Mouse (Mus musculus): Measurements from ENCODE around the gene Osbpl9. TPM values are rescaled to one million over a fixed set of nuclear protein-coding genes. Genes with fewer than 3 reads are reported as not detected.

Osbpl9 gene
- 10 to 100 TPM; 48.3 to 54.0 TPM for total RNA-seq (2021)
- long read RNA-seq, transcript Osbpl9-218 (23 exons, 2,408 nt), result major isoform, 13 of 56 reads
- long read RNA-seq, transcript Osbpl9-219 (24 exons, 2,903 nt), result minor isoform, 10 of 56 reads
- long read RNA-seq, partial matches to known transcripts, result 11 of 56 reads
- long read RNA-seq, other reads (novel, unspliced or antisense), result 12 of 56 reads

- DNase-seq (ENCODE audit: low spot score in 2 of 2), result peak; percentile 95 to 99
These were observed at the start of gene Osbpl9 for GRCm38 (mm10) chr4:109201582-109202424. Gene Osbpl9 (minus strand): TSS chr4:109202272.

GRCm38 (mm10) chr4:109251605-109252004 is 49.5 kb upstream of the Osbpl9 start:
- DNase-seq (ENCODE audit: low spot score in 2 of 2), result peak in 1 of 2 experiments; percentile 41

- DNase-seq (ENCODE audit: low spot score in 2 of 2), result no peak
These were observed 43.0 kb upstream of the Osbpl9 start for GRCm38 (mm10) chr4:109245016-109245620.

DNA sequence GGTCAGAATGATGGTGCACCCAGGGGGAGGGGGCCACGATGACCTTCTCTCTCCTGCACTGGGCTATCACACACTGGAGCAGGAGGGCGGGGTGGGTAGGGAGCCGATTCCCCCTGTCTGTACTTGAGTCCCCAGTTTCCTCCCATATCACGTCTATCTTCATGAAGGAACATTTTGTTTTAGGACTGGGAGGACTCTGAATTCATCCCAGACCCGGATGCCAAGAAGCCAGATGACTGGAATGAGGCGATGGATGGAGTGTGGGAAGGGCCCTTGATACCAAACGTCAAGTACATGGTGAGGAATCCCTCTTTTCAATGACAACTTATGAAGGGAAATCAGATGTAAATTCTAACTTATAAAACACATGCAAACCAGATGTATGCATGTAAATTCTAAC is 42.4 kb upstream of the Osbpl9 start:
- no peak for DNase-seq (ENCODE audit: low spot score in 2 of 2)

DNA sequence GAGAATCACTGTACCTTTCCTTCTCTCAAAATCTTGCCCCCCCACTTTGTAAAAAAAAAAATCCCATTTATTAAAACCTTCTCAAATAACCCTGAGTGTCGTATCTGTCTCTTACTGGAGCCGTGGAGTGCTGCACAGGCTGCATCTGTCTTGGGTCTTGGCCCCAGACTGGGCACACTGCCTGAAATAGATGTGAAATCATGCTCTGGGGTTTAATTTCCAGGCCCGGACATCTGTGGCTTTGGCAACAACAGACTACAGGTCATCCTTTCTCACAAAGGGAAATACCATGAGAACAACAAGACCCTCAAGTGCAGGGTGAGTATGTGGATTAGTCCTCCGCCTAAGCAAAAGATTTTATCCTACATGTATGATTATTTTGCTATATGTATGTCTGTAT is 39.9 kb upstream of the Osbpl9 start:
- no peak for DNase-seq (ENCODE audit: low spot score in 2 of 2)

- DNase-seq (ENCODE audit: low spot score in 2 of 2), result no peak
These were observed 39.1 kb upstream of the Osbpl9 start for GRCm38 (mm10) chr4:109241221-109241620.

GRCm38 (mm10) chr4:109238428-109239268 is 36.6 kb upstream of the Osbpl9 start:
- peak; percentile 43 to 80 for DNase-seq (ENCODE audit: low spot score in 2 of 2)

DNA sequence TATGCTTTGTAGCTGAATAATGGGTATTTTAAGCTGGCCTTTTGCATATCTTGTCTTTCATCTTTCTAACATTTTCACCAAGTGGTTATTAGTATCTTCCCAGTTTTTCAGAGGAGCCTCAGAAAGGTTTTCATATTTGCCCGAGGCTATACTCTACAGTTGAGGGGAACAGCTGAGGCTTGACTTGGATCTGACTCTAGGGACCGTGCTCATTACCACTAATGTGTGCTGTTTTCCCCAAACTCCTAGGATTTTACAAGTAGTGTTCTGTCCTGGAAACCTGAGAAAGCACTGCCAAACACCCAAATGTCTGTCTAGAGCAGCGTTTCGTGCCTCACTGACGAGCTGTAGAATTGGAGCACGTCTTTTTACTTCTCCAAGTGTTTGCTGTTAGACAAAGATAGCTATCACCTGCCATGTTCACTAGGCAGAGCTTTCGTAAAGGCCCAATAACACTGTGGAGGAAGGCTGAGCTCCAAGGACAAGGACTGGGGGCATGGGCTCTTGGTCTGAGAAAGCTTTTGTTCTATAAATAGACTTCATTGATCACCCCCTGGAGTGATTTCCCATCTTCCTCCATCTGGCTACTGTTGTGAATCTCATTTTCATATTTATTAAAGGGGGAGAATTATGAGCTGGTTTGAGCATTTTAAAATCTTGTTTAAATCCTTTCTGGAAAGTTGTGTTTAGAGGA is 34.3 kb upstream of the Osbpl9 start:
- no peak for DNase-seq (ENCODE audit: low spot score in 2 of 2)

DNA sequence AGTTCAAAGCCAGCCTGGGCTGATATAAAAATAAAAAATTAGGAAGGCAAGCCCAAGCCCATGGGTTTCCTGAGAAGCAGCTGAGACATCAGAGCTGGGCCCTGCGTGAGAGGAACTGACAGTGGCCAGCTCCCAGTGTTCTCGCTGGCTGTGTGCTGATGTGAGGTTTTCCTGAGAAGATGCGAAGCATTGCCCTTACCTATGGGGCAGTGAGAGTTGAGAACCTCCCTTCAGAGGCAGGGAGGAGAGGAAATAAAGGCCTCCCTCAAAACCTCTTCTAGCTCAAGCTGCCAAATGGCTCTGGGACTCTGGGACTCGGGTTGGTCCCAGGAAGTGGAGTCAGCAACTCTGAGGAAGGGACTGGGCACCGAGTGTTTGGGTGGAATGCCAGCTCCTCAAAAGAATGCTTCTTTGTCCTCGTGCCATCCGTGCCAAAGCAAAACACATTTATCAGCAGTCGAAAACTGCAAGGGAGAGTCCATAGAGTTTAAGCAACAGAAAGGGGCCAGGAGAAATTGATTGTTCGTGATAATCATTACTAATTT is 32.8 kb upstream of the Osbpl9 start:
- no peak for DNase-seq (ENCODE audit: low spot score in 2 of 2)

- no peak for DNase-seq (ENCODE audit: low spot score in 2 of 2)
These were observed 32.1 kb upstream of the Osbpl9 start, which contains the start of gene Calr4 for GRCm38 (mm10) chr4:109234185-109234584. Gene Calr4 (plus strand): TSS chr4:109234485.

GRCm38 (mm10) chr4:109229766-109230279 is 27.8 kb upstream of the Osbpl9 start:
- DNase-seq (ENCODE audit: low spot score in 2 of 2), result no peak

DNA sequence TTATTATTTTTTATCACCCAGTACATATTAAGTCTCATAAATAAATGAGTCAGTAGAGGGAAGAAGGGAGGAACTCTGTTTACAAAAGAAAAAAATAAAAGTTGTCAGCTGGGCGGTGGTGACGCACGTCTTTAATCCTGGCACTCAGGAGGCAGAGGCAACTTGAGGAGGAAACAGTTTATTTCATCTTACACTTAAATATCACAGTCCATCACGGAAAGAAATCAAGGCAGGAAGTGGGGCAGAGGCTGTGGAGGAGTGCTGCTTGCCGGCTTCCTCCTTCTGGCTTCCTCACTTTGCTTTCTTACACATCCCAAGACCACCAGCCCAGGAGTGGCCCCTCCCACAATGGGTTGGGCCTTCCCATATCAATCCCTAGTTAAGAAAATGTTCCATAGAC is 24.0 kb upstream of the Osbpl9 start:
- DNase-seq (ENCODE audit: low spot score in 2 of 2), result no peak

DNA sequence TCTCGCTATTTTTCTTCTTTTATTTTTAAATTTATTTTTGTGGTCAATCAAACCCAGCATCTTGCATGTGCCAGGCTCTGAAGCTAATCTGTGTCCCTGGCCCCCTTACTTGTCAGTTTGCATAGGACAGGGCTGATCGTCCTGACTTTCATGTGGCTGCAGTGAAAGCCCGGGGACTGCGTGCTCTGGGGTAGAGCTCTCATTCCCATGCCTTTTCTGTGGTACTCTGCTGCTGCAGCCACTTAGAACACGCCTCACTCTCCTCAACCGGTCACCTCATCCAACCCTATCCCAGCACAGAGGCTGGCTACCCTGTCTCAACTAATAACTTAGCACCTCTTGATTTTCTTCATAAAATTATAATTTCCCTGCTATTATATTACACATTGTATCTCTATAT is 23.5 kb upstream of the Osbpl9 start:
- DNase-seq (ENCODE audit: low spot score in 2 of 2), result no peak

DNA sequence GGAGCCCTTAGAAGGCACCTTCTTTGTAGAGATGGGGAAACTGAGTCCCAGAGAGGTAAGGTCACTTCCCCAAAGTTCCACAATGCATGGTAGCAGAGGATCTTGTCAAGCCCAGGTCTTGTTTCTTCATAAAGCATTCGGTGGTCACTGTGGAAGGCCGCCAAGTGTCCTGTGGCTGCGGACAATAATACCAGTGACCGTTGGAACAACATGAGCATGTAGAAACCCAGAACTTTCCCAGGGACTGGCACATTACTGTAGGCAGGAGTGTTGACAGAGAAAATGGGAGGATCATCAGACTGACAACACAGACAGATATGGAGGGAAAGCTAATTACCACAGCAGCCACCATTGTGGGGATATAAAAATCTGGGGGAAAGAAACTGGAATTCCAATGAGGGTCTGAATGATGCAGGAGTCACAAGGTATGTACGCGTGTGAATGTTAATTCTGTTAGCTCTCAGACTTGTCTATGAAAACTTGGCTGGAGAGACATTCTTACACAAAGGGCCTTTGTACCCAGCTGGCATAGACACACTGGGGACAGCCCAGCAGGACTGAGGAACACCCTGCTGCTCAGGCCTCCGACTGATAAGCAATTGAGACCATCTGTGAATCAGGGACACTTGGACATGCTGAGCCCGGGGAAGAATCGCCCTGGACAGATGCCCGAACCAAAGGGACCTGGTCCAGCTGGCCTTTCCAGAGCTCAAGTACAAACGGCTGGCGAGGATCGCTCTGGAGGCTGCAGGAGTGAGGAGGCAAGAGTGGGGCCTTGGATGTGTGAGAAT is 22.9 kb upstream of the Osbpl9 start:
- peak; percentile 72 to 90 for DNase-seq (ENCODE audit: low spot score in 2 of 2)

- no peak for DNase-seq (ENCODE audit: low spot score in 2 of 2)
These were observed 19.9 kb upstream of the Osbpl9 start for GRCm38 (mm10) chr4:109222001-109222400.

DNA sequence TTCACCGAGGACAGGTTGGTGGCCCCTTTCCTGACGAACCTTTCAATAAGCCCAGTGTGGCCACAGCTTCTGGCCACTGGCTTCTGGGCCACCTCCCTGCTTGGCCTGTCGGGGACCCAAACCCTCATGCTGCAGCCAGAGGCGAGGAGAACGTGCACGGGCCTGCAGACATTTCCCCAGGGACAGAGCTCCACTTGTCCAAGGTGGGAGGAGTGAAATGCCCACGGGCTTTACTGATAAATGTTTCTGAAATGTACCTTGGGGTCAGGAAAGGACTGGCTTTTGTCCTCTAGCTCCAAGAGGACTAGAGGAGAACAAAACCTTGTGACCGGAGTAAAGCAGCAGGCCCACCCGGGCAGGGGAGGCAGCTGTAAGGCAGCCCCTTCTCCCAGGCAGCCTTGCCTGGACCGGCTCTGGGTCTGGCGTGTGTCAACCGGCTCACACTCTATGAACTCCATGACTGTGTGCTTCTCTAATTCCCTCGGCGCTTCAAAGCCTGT is 18.4 kb upstream of the Osbpl9 start:
- no peak for DNase-seq (ENCODE audit: low spot score in 2 of 2)

DNA sequence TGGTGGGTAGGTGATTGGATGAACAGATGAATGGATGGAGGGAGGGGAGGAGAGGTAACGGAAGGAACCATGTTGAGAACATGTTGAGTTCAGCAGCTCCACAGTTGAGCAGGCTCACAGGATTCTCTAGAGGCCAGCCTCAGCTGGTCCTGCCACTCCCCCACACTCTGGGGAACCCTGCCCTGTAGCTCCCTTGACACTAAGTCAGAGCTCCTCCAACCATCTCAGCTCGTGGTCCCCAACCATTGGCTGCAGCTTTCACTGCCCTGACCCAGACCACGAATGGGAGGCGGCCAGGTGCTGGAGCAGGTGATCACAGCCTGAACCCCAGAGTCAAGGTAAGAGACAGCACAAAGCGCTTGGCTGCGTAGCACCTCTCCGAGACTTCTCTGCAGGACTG is 15.9 kb upstream of the Osbpl9 start:
- no peak for DNase-seq (ENCODE audit: low spot score in 2 of 2)

GRCm38 (mm10) chr4:109213986-109214385 is 11.9 kb upstream of the Osbpl9 start:
- DNase-seq (ENCODE audit: low spot score in 2 of 2), result no peak

GRCm38 (mm10) chr4:109210881-109211280 is 8.8 kb upstream of the Osbpl9 start:
- no peak for DNase-seq (ENCODE audit: low spot score in 2 of 2)
